Mouse (Mus musculus) bone marrow, adult 2 months (tissue): Measurements from ENCODE around the gene Alg2.

Experiments
- CTCF ChIP-seq: fragments of 200-500 bp; IDR thresholded peaks from 2 replicates; pipeline ENCODE4 v1.5.1; 2011; ENCODE audit warnings: low read length, control low read depth; ENCODE audit not compliant: control insufficient read depth, insufficient read depth
- POLR2A ChIP-seq: fragments of 200-500 bp; IDR thresholded peaks from 2 replicates; pipeline ENCODE4 v1.6.1; 2011; ENCODE audit warnings: low read depth, mild to moderate bottlenecking, control low read depth, low read length, borderline replicate concordance; ENCODE audit not compliant: control insufficient read depth

GRCm38 (mm10) chr4:47435131-47435530 lies 39.0 kb downstream of the Alg2 start:
- TF ChIP-seq POLR2A (no peak), CTCF (no peak)
